Mouse (Mus musculus) frontal cortex, postnatal 14 days (tissue): Measurements from ENCODE around the gene Wwox.

Experiments used
- DNase-seq, 2 experiments: peaks; one replicate each; pipeline ENCODE4 v3.0.0; 2022; ENCODE audit warnings: low spot score in 2 of 2

The Wwox gene

GRCm38 (mm10) chr8:115095548-115095947 is 656.1 kb downstream of the Wwox start:
- DNase-seq = peak in 1 of 2 experiments; percentile 8

- DNase-seq = no peak
Measured at GRCm38 (mm10) chr8:115097988-115098562, 658.6 kb downstream of the Wwox start.

GRCm38 (mm10) chr8:115109309-115109708 is 669.9 kb downstream of the Wwox start:
- DNase-seq = no peak

- no peak for DNase-seq
Measured at GRCm38 (mm10) chr8:115110423-115110822, 671.0 kb downstream of the Wwox start.

- no peak for DNase-seq
Measured at GRCm38 (mm10) chr8:115112062-115112461, 672.6 kb downstream of the Wwox start.

- no peak for DNase-seq
Measured at GRCm38 (mm10) chr8:115114498-115114897, 675.0 kb downstream of the Wwox start.

- no peak for DNase-seq
Measured at GRCm38 (mm10) chr8:115126081-115126480, 686.6 kb downstream of the Wwox start.

- no peak for DNase-seq
Measured at GRCm38 (mm10) chr8:115126674-115127073, 687.2 kb downstream of the Wwox start.

- no peak for DNase-seq
Measured at GRCm38 (mm10) chr8:115129307-115129706, 689.9 kb downstream of the Wwox start.

- DNase-seq = no peak
Measured at GRCm38 (mm10) chr8:115133119-115133518, 693.7 kb downstream of the Wwox start.

- DNase-seq = no peak
Measured at GRCm38 (mm10) chr8:115133711-115134218, 694.3 kb downstream of the Wwox start.

GRCm38 (mm10) chr8:115136888-115137287 is 697.4 kb downstream of the Wwox start:
- DNase-seq = no peak

GRCm38 (mm10) chr8:115141614-115142013 is 702.2 kb downstream of the Wwox start:
- no peak for DNase-seq

GRCm38 (mm10) chr8:115143530-115144320 is 704.3 kb downstream of the Wwox start:
- DNase-seq = no peak

- DNase-seq = no peak
Measured at GRCm38 (mm10) chr8:115147006-115147405, 707.6 kb downstream of the Wwox start.

- no peak for DNase-seq
Measured at GRCm38 (mm10) chr8:115150446-115151109, 711.1 kb downstream of the Wwox start.

- no peak for DNase-seq
Measured at GRCm38 (mm10) chr8:115151416-115151815, 712.0 kb downstream of the Wwox start.

GRCm38 (mm10) chr8:115154096-115154495 is 714.6 kb downstream of the Wwox start:
- DNase-seq = peak; percentile 40 to 49

- DNase-seq = no peak
Measured at GRCm38 (mm10) chr8:115156142-115156541, 716.7 kb downstream of the Wwox start.

- no peak for DNase-seq
Measured at GRCm38 (mm10) chr8:115157977-115158720, 718.7 kb downstream of the Wwox start.

- no peak for DNase-seq
Measured at GRCm38 (mm10) chr8:115158721-115159111, 719.3 kb downstream of the Wwox start.

GRCm38 (mm10) chr8:115159208-115159607 is 719.8 kb downstream of the Wwox start:
- DNase-seq = no peak
